Mouse (Mus musculus) testis, postnatal 10 days (tissue): ENCODE data around the gene Spsb1.

Source experiments
- DNase-seq: peaks from one replicate; pipeline ENCODE4 v3.0.0; 2021; ENCODE audit warnings: low spot score

The Spsb1 gene

GRCm38 (mm10) chr4:149983921-149984645 lies 29.2 kb upstream of the Spsb1 start:
- DNase-seq: no peak

GRCm38 (mm10) chr4:149982154-149982553 lies 27.3 kb upstream of the Spsb1 start:
- DNase-seq: no peak

GRCm38 (mm10) chr4:149979819-149980308 lies 25.0 kb upstream of the Spsb1 start:
- DNase-seq: peak; percentile 89

GRCm38 (mm10) chr4:149978820-149979219 lies 24.0 kb upstream of the Spsb1 start:
- DNase-seq: no peak

- peak; percentile 62 for DNase-seq
Measured at GRCm38 (mm10) chr4:149977801-149978544, 23.1 kb upstream of the Spsb1 start.

- no peak for DNase-seq
Measured at GRCm38 (mm10) chr4:149977181-149977580, 22.3 kb upstream of the Spsb1 start.

GRCm38 (mm10) chr4:149975730-149976254 lies 20.9 kb upstream of the Spsb1 start:
- DNase-seq: no peak

GRCm38 (mm10) chr4:149975291-149975690 lies 20.4 kb upstream of the Spsb1 start:
- no peak for DNase-seq

- no peak for DNase-seq
Measured at GRCm38 (mm10) chr4:149971393-149971792, 16.6 kb upstream of the Spsb1 start.

- DNase-seq: no peak
Measured at GRCm38 (mm10) chr4:149968526-149968925, 13.7 kb upstream of the Spsb1 start.

- DNase-seq: no peak
Measured at GRCm38 (mm10) chr4:149966963-149967362, 12.1 kb upstream of the Spsb1 start.

GRCm38 (mm10) chr4:149966252-149966651 lies 11.4 kb upstream of the Spsb1 start:
- DNase-seq: peak; percentile 78

GRCm38 (mm10) chr4:149965672-149966071 lies 10.8 kb upstream of the Spsb1 start:
- DNase-seq: no peak

- no peak for DNase-seq
Measured at GRCm38 (mm10) chr4:149965242-149965641, 10.4 kb upstream of the Spsb1 start.

- no peak for DNase-seq
Measured at GRCm38 (mm10) chr4:149964770-149965169, 9.9 kb upstream of the Spsb1 start.

- no peak for DNase-seq
Measured at GRCm38 (mm10) chr4:149964285-149964684, 9.4 kb upstream of the Spsb1 start.

- no peak for DNase-seq
Measured at GRCm38 (mm10) chr4:149960391-149960790, 5.5 kb upstream of the Spsb1 start.

GRCm38 (mm10) chr4:149959816-149960215 lies 5.0 kb upstream of the Spsb1 start:
- no peak for DNase-seq

GRCm38 (mm10) chr4:149958566-149958965 lies 3.7 kb upstream of the Spsb1 start:
- DNase-seq: peak; percentile 90

GRCm38 (mm10) chr4:149956048-149956447 lies 1.2 kb upstream of the Spsb1 start:
- no peak for DNase-seq

- DNase-seq: no peak
Measured at GRCm38 (mm10) chr4:149955631-149956030, 788 bp upstream of the Spsb1 start.

- DNase-seq: peak; percentile 71
Measured at GRCm38 (mm10) chr4:149953621-149954481, 992 bp downstream of the Spsb1 start.
